Mouse (Mus musculus) liver, embryonic 15.5 days (tissue): ENCODE results near the gene Poc1b. TPM values are rescaled to one million over a fixed set of nuclear protein-coding genes. Genes with fewer than 3 reads are reported as not detected.

Experiments used
- ATAC-seq: fragments of 200-750 bp; cut with Nextera tagmentation; 2 replicates; pipeline ENCODE4 v1.8.0; 2017; ENCODE audit warnings: moderate number of reproducible peaks, mild to moderate bottlenecking, moderate library complexity; ENCODE audit not compliant: insufficient read depth
- H3K27ac ChIP-seq: fragments of 300-500 bp; sonication (generic); replicated peaks from 2 replicates; pipeline ENCODE4 v1.5.1; 2015; ENCODE audit warnings: mild to moderate bottlenecking, inconsistent platforms
- H3K27me3 ChIP-seq: fragments of 300-500 bp; sonication (generic); 2 replicates; pipeline ENCODE4 v1.6.1; 2015; ENCODE audit warnings: mild to moderate bottlenecking, inconsistent platforms
- H3K36me3 ChIP-seq: fragments of 300-500 bp; sonication (generic); replicated peaks from 2 replicates; pipeline ENCODE4 v1.6.1; 2015; ENCODE audit warnings: moderate library complexity, mild to moderate bottlenecking, inconsistent platforms
- H3K4me1 ChIP-seq: fragments of 300-500 bp; sonication (generic); replicated peaks from 2 replicates; pipeline ENCODE4 v1.6.1; 2015; ENCODE audit warnings: inconsistent platforms
- H3K4me2 ChIP-seq: fragments of 300-500 bp; sonication (generic); 2 replicates; pipeline ENCODE4 v1.6.1; 2015; ENCODE audit warnings: moderate library complexity, mild to moderate bottlenecking, inconsistent platforms
- H3K4me3 ChIP-seq: fragments of 300-500 bp; sonication (generic); replicated peaks from 2 replicates; pipeline ENCODE4 v1.5.1; 2015; ENCODE audit warnings: mild to moderate bottlenecking, inconsistent platforms
- H3K9ac ChIP-seq: fragments of 300-500 bp; sonication (generic); 2 replicates; pipeline ENCODE4 v1.6.1; 2015; ENCODE audit warnings: moderate library complexity, mild to moderate bottlenecking, inconsistent platforms
- H3K9me3 ChIP-seq: fragments of 300-500 bp; sonication (generic); replicated peaks from 2 replicates; pipeline ENCODE4 v1.6.1; 2016; ENCODE audit warnings: inconsistent platforms
- WGBS: fragments of 180-500 bp; shearing (Covaris S2); methylation state at CpG from one replicate; pipeline ENCODE4 v1.1.7; 2015; ENCODE audit warnings: mixed read lengths; ENCODE audit not compliant: insufficient replicate concordance; 5-methylcytosine and 5-hydroxymethylcytosine counted together
- polyA plus RNA-seq: library from polyadenylated mRNA; unstranded; fragments of >200 nt; fragmentation: Nextera tagmentation; extraction: Ambion mirVana; gene quantifications from 2 replicates; pipeline ENCODE4 v1.2.1, GENCODE M21; 2015

Poc1b gene
- polyA plus RNA-seq, 1 experiment from 2014 or later = 5.0 TPM

GRCm38 (mm10) chr10:99131298-99131697, 24.5 kb downstream of the Poc1b start:
- H3K27ac ChIP-seq = no peak overlapping the region
- 57% methylated on average over 5 of the region's 5 CpGs for WGBS

GRCm38 (mm10) chr10:99132189-99132588, 25.4 kb downstream of the Poc1b start:
- Histone ChIP-seq H3K9ac (no peak overlapping the region), H3K27me3 (no peaks in the 10 kb centered on the region), H3K4me3 (no peak overlapping the region), H3K9me3 (no peaks in the 10 kb centered on the region), H3K4me2 (no peak overlapping the region), H3K4me1 (peaks cover 13% of the 10 kb centered on the region; the same call in 1 of the 2 replicates), H3K27ac (no peak overlapping the region), H3K36me3 (0 out of 2 replicates have a peak, but pooled peaks cover 2% of the 10 kb centered on the region)
- 67% methylated on average over 6 of the region's 6 CpGs for WGBS
- ATAC-seq = no peak

More at GRCm38 (mm10) chr10:99131298-99131697, 24.5 kb downstream of the Poc1b start:
- no peak overlapping the region for H3K9ac ChIP-seq
- no peak overlapping the region for H3K4me2 ChIP-seq
- no peak for ATAC-seq
- no peaks in the 10 kb centered on the region for H3K27me3 ChIP-seq
- H3K4me3 ChIP-seq = no peak overlapping the region
- H3K36me3 ChIP-seq = 0 out of 2 replicates have a peak, but pooled peaks cover 2% of the 10 kb centered on the region
- H3K9me3 ChIP-seq = no peaks in the 10 kb centered on the region
- peaks cover 17% of the 10 kb centered on the region for H3K4me1 ChIP-seq

- WGBS = 71% methylated on average over 11 of the region's 11 CpGs
- H3K4me3 ChIP-seq = no peak overlapping the region
- H3K27me3 ChIP-seq = no peaks in the 10 kb centered on the region
- H3K4me2 ChIP-seq = no peak overlapping the region
- H3K4me1 ChIP-seq = peaks cover 13% of the 10 kb centered on the region; the same call in 1 of the 2 replicates
- no peak overlapping the region for H3K27ac ChIP-seq
- H3K9me3 ChIP-seq = no peaks in the 10 kb centered on the region
- H3K36me3 ChIP-seq = 0 out of 2 replicates have a peak, but pooled peaks cover 2% of the 10 kb centered on the region
- ATAC-seq = no peak
- H3K9ac ChIP-seq = no peak overlapping the region
Measured at GRCm38 (mm10) chr10:99132595-99133272, 25.9 kb downstream of the Poc1b start.

- 0 out of 2 replicates have a peak, but pooled peaks cover 2% of the 10 kb centered on the region for H3K36me3 ChIP-seq
- peaks cover 13% of the 10 kb centered on the region; the same call in 1 of the 2 replicates for H3K4me1 ChIP-seq
- no peak overlapping the region for H3K9ac ChIP-seq
- no peak overlapping the region for H3K4me3 ChIP-seq
- 85% methylated on average over 16 of the region's 16 CpGs for WGBS
- no peak for ATAC-seq
- no peak overlapping the region for H3K4me2 ChIP-seq
- H3K9me3 ChIP-seq = no peaks in the 10 kb centered on the region
- no peaks in the 10 kb centered on the region for H3K27me3 ChIP-seq
- H3K27ac ChIP-seq = no peak overlapping the region
Measured at GRCm38 (mm10) chr10:99133321-99133875, 26.6 kb downstream of the Poc1b start.

GRCm38 (mm10) chr10:99136337-99136736, 29.5 kb downstream of the Poc1b start:
- Histone ChIP-seq H3K27ac (no peak overlapping the region), H3K9me3 (no peaks in the 10 kb centered on the region), H3K9ac (no peak overlapping the region), H3K4me1 (peaks cover 2% of the 10 kb centered on the region; the same call in 1 of the 2 replicates), H3K27me3 (no peaks in the 10 kb centered on the region), H3K4me2 (no peak overlapping the region), H3K4me3 (no peak overlapping the region), H3K36me3 (0 out of 2 replicates have a peak, but pooled peaks cover 6% of the 10 kb centered on the region)
- WGBS = 61% methylated on average over 5 of the region's 5 CpGs
- no peak for ATAC-seq

- ATAC-seq = no peak
- WGBS = 73% methylated on average over 8 of the region's 8 CpGs
- H3K4me3 ChIP-seq = no peak overlapping the region
Measured at GRCm38 (mm10) chr10:99145611-99146010, 38.8 kb downstream of the Poc1b start.

GRCm38 (mm10) chr10:99146596-99146995, 39.8 kb downstream of the Poc1b start:
- Histone ChIP-seq H3K27me3 (no peaks in the 10 kb centered on the region), H3K4me2 (no peak overlapping the region), H3K36me3 (no peaks in the 10 kb centered on the region), H3K27ac (no peak overlapping the region), H3K4me3 (no peak overlapping the region), H3K4me1 (peaks cover 7% of the 10 kb centered on the region), H3K9me3 (no peaks in the 10 kb centered on the region), H3K9ac (no peak overlapping the region)
- no peak for ATAC-seq
- WGBS = 74% methylated on average over 8 of the region's 8 CpGs

More at GRCm38 (mm10) chr10:99145611-99146010, 38.8 kb downstream of the Poc1b start:
- no peak overlapping the region for H3K27ac ChIP-seq
- no peaks in the 10 kb centered on the region for H3K27me3 ChIP-seq
- H3K36me3 ChIP-seq = no peaks in the 10 kb centered on the region
- H3K9ac ChIP-seq = no peak overlapping the region
- H3K9me3 ChIP-seq = no peaks in the 10 kb centered on the region
- H3K4me2 ChIP-seq = no peak overlapping the region
- no peaks in the 10 kb centered on the region for H3K4me1 ChIP-seq

- H3K9me3 ChIP-seq = no peaks in the 10 kb centered on the region
- H3K4me3 ChIP-seq = no peak overlapping the region
- 80% methylated on average over 6 of the region's 6 CpGs for WGBS
- no peak for ATAC-seq
- H3K27ac ChIP-seq = no peak overlapping the region
- H3K9ac ChIP-seq = no peak overlapping the region
- no peak overlapping the region for H3K4me2 ChIP-seq
- no peaks in the 10 kb centered on the region for H3K27me3 ChIP-seq
- no peaks in the 10 kb centered on the region for H3K36me3 ChIP-seq
- peaks cover 9% of the 10 kb centered on the region for H3K4me1 ChIP-seq
Measured at GRCm38 (mm10) chr10:99150016-99150415, 43.2 kb downstream of the Poc1b start.

- Histone ChIP-seq H3K4me2 (peak overlapping the region; percentile 21; the same call in 1 of the 2 replicates), H3K27ac (no peak overlapping the region), H3K4me3 (no peak overlapping the region), H3K36me3 (no peaks in the 10 kb centered on the region), H3K27me3 (no peaks in the 10 kb centered on the region), H3K9me3 (no peaks in the 10 kb centered on the region), H3K9ac (no peak overlapping the region), H3K4me1 (peaks cover 9% of the 10 kb centered on the region)
- peak; percentile 70 for ATAC-seq
- WGBS = 78% methylated on average over 1 of the region's 1 CpGs
Measured at GRCm38 (mm10) chr10:99151580-99151979, 44.7 kb downstream of the Poc1b start.

- WGBS = 76% methylated on average over 6 of the region's 6 CpGs
- Histone ChIP-seq H3K9me3 (no peaks in the 10 kb centered on the region), H3K27me3 (no peaks in the 10 kb centered on the region), H3K36me3 (no peaks in the 10 kb centered on the region), H3K9ac (no peak overlapping the region), H3K4me2 (no peak overlapping the region), H3K27ac (no peak overlapping the region), H3K4me1 (peaks cover 9% of the 10 kb centered on the region), H3K4me3 (no peak overlapping the region)
- ATAC-seq = peak; percentile 26; the same call in 1 of the 2 replicates
Measured at GRCm38 (mm10) chr10:99152063-99152462, 45.2 kb downstream of the Poc1b start.

GRCm38 (mm10) chr10:99154635-99155034, 47.8 kb downstream of the Poc1b start:
- no peak overlapping the region for H3K4me3 ChIP-seq
- no peak overlapping the region; the same call in 1 of the 2 replicates for H3K27ac ChIP-seq
- peaks cover 9% of the 10 kb centered on the region for H3K4me1 ChIP-seq
- no peaks in the 10 kb centered on the region for H3K9me3 ChIP-seq
- no peak overlapping the region for H3K9ac ChIP-seq
- H3K36me3 ChIP-seq = no peaks in the 10 kb centered on the region
- ATAC-seq = no peak; the same call in 1 of the 2 replicates
- 69% methylated on average over 8 of the region's 8 CpGs for WGBS
- no peak overlapping the region for H3K4me2 ChIP-seq
- no peaks in the 10 kb centered on the region for H3K27me3 ChIP-seq
